Mouse (Mus musculus) heart, adult 2 months (tissue): ENCODE data around the gene Zpr1.

Experiments
- CTCF ChIP-seq: fragments of 200-600 bp; IDR thresholded peaks from 2 replicates; pipeline ENCODE4 v1.8.1; 2022; ENCODE audit warnings: antibody characterized with exemption, mild to moderate bottlenecking, moderate library complexity
- POLR2A ChIP-seq: fragments of 200-500 bp; IDR thresholded peaks from 2 replicates; pipeline ENCODE4 v1.6.1; 2011; ENCODE audit warnings: mild to moderate bottlenecking, low read depth, low read length, control low read depth; ENCODE audit not compliant: insufficient read depth

DNA sequence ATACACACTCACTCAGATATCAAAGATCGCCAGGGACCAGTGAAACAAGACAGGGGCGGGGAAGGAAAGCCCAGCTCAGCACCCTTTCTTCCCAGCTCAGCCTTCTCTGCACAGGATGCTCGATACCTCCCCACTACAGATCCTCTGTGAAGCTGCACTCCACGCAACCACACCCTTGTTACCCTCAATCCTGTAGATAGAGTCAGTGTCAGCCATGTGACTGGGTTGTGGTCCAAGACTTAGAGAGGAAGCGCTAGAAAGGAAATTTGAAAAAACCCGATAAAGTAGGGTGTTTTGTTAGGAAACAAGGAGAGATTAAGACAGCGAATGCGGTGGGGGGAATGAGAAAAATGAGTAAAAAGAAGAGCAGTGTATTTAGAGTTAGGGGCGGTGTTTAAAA, 794 bp upstream of the Zpr1 start:
- TF ChIP-seq POLR2A (no peak), CTCF (no peak)
